Mouse (Mus musculus) v-Abl transformed pro-B cells (cell line): ENCODE results near the gene Slc23a4.

ENCODE experiments used
- in situ Hi-C, 2 experiments: fragments of 400-800 bp; cut with MboI; formaldehyde crosslinking; loops; one replicate each; pipeline ENCODE4 v1.15.1; 2025; ENCODE audit not compliant: unreplicated experiment in 2 of 2

Slc23a4 gene

DNA sequence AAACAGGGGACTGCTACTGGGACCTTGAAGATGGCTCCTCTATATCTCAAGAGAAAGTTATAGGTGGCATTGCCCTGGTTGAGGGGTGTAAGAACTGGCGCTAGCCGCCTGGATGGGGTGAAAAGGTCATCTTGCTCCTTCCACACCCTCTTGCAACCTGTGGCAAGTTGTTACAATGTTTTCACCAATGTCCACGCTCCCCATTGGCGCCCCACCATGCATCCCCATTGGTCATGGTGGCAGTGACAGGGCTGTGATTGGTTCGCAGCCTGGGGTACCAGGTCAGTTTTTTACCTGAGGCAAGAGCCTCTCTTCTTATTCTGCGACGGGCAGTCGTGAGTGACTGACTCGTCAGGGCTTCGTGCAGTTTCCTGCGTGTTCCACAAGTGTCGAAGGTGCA is 67.6 kb downstream of the Slc23a4 start:
- in situ Hi-C loops = loop anchor here (5.0 to 10.0 kb wide), 4 partner anchors 38 to 626 kb away; no protein-coding TSS in a partner anchor

DNA sequence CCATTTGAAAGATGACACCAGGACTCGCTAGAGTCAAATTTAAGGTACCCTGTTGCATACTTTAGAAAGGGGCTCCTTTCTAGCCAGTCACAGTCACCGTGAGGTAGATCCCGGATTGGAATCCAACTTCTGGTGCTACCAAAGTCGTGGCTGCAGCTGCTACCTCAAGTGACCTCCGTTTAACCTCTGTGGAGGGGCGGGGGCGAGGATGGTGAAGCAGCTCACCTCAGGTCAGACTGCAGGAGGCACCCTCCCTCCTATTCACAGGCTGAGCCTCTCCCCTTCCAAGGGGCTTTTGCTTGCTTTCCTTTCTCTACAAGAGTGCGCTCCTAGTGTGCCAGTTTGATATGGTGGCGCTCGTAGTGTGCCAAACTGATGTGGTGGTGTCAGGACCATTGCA is 68.2 kb downstream of the Slc23a4 start, which contains the start of gene Stra8:
TSS of gene Stra8 (plus strand) at position 208 of the 400 bp plus-strand sequence.
- in situ Hi-C loops = loop anchor here (5.0 to 10.0 kb wide), 4 partner anchors 38 to 625 kb away; no protein-coding TSS in a partner anchor

DNA sequence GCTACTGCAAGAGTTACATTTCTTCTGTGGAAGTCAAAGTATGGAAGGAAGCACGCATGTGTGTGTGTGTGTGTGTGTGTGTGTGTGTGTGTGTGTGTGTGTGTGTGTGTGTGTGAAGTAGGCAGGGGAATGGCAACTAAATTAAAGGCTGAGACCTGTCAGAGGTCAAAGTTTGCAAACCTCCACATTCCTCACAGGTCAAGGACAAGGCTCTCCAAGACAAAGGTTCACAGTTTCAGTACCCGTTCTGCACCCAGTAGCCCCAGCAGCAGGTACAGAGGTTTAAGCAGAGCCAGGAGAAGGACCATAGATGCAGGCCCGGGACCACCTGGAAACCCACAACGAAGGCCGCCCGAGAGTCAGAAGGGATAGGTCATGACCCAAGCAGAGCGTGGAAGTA is 69.1 kb downstream of the Slc23a4 start:
- in situ Hi-C loops = loop anchor here in 1 of 2 experiments (5.0 kb wide), 1 partner anchor 37 kb away; no protein-coding TSS in a partner anchor

DNA sequence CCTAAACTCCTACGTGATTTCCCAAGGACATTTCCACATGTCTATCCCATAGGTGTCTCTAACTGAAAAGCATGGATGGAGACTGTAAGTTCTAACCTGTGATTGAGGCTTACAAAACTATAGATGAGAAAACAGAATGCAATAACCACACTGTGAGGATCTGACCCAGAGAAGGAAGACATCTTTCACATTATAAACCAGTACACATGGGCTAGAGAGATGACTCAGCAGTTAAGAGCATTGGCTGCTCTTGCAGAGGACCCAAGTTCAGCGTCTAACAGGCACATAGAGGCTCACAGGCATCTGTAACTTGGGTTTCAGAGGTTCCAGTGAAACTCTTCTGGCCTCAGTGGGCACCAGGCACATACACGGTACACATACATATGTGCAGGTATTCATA is 73.7 kb downstream of the Slc23a4 start:
- in situ Hi-C loops = no loop called here

DNA sequence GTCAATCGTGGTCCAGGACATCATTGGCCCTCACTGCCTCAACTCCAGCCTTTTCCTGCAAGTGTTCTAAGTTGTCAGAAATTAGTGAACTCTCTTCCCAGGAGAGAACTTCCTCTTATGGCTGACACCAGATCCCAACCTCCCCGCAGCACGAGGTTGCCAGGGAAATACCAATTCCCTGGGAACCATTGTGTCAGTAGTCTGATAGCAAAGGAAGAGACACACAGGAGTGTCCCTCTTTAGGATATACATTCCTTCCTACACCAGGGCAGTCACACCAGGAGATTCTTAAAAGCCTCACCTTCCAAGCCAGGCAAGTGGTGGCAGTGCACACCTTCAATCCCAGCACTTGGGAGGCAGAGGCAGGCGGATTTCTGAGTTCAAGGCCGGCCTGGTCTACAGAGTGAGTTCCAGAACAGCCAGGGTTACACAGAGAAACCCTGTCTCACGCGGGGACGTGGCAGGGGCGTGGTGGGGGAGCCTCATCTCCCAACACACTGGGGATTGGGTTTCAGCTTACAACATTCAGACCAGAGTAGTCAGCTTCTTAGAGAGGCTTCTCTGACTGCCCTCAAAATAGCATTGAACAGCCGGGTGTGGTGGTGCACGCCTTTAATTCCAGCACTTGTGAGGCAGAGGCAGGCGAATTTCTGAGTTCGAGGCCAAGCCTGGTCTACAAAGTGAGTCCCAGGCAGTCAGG is 74.7 kb downstream of the Slc23a4 start:
- in situ Hi-C loops = no loop called here

DNA sequence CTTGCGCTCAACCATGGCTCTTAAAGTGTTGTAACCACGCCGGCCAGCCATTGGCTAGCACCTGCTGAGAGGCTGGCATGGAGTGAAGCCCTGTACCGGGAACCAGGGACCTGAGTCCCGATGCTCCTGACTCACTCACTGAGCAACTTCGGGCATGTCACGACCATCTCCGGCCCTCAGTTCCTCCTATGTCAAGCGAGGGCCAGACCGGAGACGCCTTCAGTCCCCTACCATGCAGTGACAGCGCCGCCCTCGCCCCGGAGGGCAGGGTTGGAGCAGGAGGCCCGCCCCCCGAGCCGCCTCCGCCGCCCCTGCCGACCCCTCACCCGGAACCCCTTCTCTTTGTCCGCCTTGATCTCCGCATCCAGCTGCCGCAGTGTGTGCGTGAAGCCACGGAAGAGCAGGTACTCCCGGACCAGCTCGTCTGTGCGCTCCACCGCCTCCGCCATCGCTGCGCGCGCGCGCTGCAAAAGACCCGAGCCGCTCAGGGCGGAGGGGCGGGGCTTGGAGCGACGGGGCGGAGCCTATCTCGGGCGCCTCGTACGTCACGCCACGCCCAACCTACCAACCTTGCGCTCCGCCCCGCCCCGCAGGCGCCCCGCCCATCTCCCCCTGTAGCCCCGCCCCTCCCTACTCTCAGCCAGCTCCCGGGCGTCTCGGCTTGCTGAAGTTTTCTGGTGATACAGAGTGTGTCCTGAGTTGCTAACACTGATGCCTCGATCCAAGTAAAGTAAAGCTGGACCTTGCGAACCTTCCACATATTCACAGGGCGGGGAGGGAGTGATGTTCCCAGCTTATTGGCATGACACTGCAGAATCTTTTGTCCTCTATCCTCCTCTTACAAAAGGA is 77.6 kb downstream of the Slc23a4 start, which contains the start of gene Wdr91:
TSS of gene Wdr91 (minus strand) at position 506 of the 849 bp plus-strand sequence.
- in situ Hi-C loops = no loop called here

DNA sequence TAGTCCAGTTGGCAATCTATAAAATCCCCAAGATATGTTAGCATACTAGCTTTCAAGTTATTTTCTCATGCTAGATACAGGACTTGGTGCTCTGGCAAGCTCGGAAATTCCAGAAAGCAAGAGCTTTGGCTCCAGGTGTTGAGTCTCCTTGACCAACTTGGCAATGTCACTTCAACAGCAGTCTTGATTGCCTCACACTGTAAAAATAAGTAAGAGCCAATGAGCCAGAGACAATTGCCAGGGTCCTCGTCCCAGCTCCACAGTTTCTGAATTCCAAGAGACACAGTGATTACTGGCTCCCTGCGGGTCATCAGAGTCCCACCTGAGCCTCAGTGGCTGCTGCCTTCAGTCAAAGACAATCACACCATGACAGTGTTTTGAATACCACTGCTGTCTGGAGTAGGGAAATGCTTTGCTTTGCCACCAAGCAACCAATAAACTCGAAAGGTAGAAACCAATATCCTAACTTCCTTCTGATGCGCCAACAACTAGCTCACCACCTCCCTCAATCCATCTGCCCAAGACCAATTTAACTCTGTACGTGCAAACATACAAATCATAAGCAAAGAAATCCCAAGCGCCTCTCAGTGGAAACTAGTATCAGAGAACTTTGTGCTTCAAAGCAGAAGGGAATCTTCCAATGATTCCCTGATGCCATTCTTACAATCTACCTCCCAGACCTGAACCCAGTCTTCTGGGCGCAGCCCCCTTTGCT is 78.4 kb downstream of the Slc23a4 start:
- in situ Hi-C loops = no loop called here

DNA sequence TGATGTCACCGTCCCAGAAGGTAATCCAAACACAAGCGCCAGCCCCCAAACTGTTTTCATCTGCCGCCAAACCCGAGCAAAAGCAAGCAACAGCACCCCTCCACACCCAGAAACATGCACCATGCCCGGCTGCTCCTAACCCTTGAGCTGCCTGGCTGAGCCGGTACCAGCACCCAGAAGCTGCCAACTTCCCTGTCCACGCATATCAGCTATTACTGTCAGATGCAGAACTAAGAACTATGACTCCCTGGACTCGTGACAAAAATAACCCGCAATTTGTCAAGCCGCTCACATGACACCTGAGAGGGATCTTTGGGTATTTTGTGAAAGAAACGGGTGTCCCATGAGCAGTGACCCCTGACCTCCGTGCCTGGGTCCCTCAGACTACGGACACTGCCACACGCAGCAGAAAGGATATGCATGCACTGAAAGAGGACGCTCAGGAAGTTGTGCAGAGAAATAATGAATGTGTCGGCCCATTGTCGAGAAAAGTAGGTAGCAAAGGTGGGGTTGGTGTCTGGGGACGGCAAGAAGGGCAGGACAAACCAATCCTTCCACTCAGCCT is 80.4 kb downstream of the Slc23a4 start:
- in situ Hi-C loops = no loop called here

DNA sequence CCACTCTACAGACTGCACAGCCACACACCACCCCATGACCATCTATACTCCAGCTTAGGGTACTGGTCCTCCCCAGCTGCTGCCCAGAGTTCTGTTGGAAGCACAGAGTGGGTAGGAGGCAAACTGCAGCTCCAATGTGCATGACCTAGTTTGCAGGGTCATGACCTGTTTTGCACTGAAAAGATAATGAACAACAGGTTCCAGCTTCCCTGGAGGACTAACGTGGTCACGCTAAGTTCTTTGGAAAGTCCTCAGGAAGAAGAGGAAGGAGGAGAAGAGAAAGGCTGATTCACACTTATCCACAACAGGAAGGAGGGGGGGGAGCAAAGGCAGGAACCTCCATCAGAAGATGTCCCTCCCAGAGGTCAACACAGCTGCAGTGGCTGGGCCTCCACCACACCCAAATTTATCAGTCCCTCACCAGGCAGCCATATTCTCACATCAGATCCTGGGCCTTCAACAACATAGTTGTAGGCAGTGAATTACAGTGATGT is 81.0 kb downstream of the Slc23a4 start:
- in situ Hi-C loops = no loop called here

DNA sequence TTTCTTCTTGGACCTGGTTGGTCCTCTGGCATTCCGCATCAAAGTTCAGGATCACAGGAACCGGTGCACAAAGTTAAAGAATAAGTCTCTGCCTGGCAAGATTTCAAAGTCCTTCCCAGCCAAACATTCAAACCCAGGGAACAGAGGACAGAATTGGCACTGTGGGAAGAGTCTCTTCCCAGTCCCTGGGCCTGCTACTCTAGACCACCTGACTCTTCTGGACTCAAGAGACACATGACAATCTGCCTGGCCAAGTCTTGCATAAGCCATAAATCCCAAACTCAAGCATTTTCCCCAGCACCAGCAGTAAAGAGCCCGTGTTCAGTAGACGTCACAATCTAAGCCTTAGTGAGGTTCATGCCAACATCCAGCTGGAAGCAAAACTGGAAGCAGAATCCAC is 81.5 kb downstream of the Slc23a4 start:
- in situ Hi-C loops = no loop called here

DNA sequence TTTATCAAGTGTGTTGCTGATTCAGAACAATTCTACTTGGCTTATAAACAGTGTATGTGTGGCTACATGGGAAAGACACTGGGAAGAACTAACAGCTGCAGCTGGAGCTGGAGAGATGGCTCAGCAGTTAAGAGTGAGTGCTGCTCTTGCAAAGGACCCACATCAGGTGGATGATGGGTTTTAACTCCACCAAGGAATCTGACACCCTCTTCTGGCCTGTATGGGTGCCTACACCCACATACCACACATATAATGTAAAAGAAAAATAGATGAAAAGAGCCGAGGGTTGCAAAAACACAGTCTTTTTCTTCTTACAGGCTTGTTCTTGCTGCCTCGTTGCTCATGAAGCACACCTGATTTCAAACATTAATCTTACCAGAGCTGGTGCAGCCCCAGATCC is 82.1 kb downstream of the Slc23a4 start:
- in situ Hi-C loops = no loop called here

DNA sequence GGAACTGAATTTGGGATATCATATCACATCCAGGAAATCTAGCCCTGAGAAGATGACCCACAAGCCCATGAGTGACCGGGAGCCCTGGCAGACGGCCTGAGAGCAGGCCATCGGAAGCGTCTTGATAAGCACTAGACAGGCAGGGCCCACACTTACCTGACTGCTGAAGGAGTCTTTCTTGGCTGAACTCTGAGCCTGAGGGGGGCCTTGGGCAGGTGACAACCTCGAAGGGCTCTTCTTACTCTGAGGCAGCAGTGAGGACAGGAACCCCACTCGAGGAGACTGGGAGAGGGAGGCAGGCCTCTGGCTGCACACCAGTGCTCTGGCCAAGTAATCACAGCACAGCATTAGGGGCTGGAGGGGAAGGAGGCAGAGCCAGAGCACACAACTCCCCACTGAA is 83.8 kb downstream of the Slc23a4 start:
- in situ Hi-C loops = no loop called here

DNA sequence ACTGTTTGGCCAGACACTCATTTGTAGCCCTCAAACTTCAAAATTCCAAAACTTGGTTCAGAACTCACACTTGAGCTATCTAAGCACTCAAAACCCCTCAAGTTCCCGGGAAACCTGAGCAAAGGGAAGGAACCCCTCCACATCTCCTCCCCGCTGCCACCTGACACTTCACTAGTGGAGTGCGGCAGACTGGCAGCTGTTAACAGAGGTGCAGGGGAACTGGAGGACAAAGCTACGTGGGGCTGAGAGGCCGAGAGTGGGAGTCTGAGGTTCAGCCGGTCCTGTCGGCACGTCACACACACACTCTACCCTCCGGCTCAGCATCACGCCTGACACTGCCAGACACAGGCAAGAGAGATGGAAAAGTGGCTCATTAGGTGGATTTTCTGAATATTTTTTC is 84.4 kb downstream of the Slc23a4 start:
- in situ Hi-C loops = no loop called here

DNA sequence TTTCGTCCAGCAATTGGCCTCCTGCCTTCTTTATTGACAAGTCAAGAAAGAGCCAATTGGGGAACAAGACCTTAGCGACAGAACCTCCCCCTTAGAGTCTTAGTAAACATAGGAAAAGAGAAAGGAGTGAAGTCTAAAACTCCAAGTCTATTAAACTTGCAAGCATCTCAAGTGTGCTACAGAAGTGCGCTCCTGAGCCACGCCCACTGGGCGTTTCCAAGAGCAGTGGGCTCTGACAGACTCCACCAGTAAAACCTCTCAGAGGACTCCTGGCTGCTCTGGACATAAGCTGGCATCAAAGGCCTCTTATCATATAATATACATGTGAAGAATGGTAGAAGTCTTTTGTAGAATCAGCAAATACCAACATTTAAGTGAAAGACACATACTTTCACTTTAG is 84.8 kb downstream of the Slc23a4 start:
- in situ Hi-C loops = no loop called here

DNA sequence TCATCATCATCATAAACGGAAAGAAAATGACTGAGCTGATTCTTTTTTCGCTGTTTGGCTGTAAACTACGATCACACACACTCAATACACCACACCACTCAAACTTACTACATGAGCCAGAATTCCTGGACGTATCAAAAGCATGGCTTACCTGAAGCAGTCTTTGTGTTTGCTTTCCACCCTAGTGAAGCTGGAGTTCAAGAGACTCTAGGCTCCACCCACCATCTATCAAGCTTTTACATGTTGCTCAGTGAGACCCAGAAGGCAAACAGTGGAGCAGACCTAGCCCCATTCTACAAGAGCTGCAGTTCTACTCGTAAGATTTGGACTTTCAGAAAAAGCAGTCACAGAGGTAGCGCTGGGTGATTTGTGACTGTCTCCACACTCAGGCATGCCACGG is 85.6 kb downstream of the Slc23a4 start:
- in situ Hi-C loops = no loop called here

DNA sequence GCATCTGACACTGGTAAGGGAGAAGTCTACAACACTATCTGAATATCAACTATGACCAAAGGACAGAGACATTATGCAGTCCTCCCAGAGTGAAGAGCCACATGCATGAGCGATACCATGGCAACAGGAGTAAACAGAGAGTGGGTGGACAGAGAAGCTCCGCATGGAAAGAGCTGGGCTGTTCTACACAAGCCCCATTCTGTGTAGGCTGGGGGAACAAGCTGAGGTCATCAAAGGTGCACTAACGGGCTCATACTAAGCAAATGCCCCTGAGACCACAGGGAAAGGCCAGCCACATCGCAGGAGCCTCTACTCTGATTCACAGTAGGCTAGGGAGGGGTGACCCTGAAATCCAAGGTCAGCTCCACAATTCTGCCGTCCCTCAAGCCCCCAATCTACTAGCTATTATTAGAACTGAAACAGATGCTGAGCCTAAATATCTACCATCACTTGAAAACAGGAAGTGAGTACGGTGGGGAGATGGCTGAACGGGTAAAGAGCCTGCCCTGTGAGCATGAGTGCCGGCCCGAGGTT is 86.2 kb downstream of the Slc23a4 start:
- in situ Hi-C loops = no loop called here

DNA sequence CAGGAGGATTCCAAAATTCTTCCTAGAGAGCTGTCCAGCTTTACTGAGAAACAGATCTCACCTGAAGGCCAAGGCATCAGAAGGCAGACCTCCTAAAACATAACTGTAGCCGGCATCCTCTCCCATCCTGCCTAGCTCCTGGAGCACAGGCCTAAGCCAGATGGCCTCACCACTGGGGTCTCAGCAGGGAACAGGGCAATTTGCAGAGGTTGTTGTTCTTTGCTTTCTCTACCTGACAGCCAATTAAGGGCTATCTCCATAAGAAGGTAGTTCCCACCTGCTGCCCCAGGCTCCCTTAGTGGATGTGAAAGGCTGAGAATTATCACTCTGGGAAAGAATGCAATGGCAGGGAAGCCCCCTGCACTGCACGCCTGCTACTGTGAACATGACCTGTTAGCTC is 87.2 kb downstream of the Slc23a4 start:
- in situ Hi-C loops = no loop called here

DNA sequence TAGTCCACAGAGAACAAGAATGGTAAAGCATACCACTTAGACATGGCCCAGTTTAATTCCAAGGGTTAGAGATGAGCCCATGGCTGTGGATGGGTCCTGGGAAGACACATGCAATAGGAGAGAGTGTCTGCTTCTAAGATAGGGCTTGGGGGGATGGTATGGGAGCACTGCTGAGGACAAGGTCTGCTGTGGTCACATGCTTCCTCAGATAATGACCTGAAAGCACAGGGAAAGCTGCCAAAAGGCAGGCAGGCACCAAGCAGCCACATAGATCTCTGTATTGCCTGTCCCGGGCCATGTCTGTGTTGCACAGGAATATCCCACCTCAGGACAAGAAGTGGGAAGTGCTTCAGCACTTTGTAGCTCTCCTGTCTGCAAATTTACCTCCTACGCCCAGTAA is 89.1 kb downstream of the Slc23a4 start:
- in situ Hi-C loops = loop anchor here in 1 of 2 experiments (25.0 kb wide), 1 partner anchor 737 kb away; no protein-coding TSS in a partner anchor

DNA sequence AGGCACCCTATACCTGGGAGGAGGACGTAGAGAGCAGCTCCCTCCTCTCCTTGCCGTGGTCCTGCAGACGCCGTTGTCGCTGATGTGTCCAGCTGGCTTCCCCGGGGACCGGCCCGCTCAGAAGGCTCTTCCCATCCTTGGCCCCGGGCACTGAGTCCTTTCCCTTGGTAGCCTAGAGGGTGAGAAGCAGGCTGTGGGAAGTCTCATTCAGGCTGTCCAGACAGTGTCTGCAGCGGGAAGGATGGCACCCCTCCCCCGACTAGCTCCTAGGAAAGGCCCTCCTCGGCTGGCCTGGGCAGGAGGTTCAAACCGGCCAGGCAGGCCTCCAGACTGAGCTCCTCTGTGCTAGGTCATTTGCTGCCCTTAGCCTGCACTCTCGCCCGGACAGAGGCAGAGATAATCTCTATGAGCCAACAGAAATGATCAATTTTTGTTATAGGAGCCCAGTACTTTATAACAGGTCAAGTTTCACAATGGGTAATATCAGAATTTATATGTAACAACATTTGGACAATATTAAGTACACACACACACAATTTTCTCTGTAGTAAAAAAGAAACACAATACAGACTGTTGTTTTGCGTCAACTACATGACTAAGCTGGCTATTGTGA is 91.9 kb downstream of the Slc23a4 start:
- in situ Hi-C loops = loop anchor here in 1 of 2 experiments (25.0 kb wide), 1 partner anchor 734 kb away; no protein-coding TSS in a partner anchor

DNA sequence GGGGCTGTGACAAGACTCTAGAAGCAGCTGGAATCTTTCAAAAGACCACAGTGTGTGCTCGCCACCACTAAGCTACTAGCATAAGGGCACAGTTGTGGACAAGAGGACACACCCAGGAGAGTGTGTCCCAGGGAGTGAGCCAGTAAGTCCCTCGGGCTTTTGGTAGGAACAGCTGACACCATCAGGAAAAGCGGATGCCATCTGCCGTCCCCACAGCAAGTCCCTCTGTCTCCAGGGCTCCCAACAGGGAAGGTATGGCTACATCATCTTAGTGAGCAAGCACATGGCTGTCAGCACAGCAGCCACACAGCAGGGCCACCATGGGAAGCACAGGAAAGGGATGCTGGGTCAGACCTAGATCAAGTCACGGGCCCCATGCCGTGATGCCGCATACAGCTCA is 92.6 kb downstream of the Slc23a4 start:
- in situ Hi-C loops = loop anchor here in 1 of 2 experiments (25.0 kb wide), 1 partner anchor 733 kb away; no protein-coding TSS in a partner anchor
